In the genomic region with DNA sequence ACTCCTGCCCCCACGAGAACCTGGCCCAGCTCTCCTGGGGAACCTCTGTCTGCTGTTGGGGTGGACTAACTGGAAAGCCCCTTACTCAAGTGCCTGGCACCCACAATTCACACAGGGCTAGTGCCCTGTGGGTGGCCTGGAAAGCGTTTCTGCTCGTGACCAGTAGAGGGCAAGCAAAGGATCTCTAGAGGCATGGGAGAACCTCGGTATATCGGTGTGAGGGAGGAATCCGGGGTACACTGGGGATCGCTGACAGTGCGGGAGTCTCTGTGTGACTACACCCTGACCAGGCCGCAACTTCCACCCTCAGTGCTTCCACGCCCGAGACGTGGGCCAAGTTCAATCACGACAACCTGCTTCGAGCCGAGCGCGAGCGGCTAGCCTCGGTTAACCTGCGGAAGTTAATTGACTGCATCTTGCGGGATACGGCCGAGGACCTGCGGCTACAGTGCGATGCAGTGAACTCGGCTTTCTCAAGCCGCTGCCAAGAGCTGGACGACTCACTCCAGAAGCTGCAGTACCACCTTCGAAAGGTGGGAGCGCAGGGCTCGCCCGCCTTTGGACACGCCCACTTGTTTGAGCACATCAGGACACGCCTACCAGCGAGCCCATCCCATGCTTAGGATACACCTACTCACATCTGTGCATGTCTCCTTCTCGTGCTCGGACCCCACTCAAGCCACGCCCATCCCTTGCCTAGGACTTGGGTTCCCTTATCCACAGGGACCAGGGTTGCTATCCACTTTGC, we compare ENCODE assay signal across 7 mouse cellular contexts. TPM values are rescaled to one million over a fixed set of nuclear protein-coding genes. Genes with fewer than 3 reads are reported as not detected.
A peak's percentile ranks its signal among the peaks of the same experiment; 100 is the strongest.
DNase-seq lines count a peak whose midpoint lies in the region; ATAC-seq lines count a peak whose summit lies in the region.

No protein-coding gene starts in this region.

- intact Hi-C loops in left cerebral cortex, postnatal 36 days (cut with DNase I), result loop anchor here (5.0 kb wide), 1 partner anchor 318 kb away; a partner anchor contains a TSS

- DNase-seq in ZHBTc4 (ENCODE audit: low read depth, low spot score), result peak; percentile 97
- DNase-seq in cerebellum, adult 9-11 months, result peak; percentile 18
- peak; percentile 37 to 46 for DNase-seq in frontal cortex, postnatal 10 days (ENCODE audit: low spot score in 2 of 2)
- peak; percentile 43 to 53 for DNase-seq in left cerebral cortex, postnatal 36 days (ENCODE audit: low spot score in 2 of 2)
- peak; percentile 86 for DNase-seq in mesoderm, embryonic 11.5 days (ENCODE audit: low read depth, low spot score)
- DNase-seq in skeletal muscle tissue, adult 2 months (ENCODE audit: low read depth, low spot score), result peak; percentile 21

- ATAC-seq in inflammation-experienced regulatory T-cells, adult 6 months, result peak; percentile 84

RNA-seq across cellular contexts. Expression of a gene that starts 20.1 kb away (rescaled TPM):
- polyA plus RNA-seq in inflammation-experienced regulatory T-cells, adult 6 months (2017; shearing (Covaris generic)), result not detected
- total RNA-seq in left cerebral cortex, postnatal 36 days (2021), result 1 to 10 TPM; 1.8 to 3.5 TPM

RNA-seq across cellular contexts. Expression of a gene that starts 22.6 kb away (rescaled TPM):
- polyA plus RNA-seq in inflammation-experienced regulatory T-cells, adult 6 months (2017; shearing (Covaris generic)), result not detected
- under 1 TPM; 0.12 to 0.16 TPM for total RNA-seq in left cerebral cortex, postnatal 36 days (2021)

RNA-seq across cellular contexts. Expression of a gene that starts 40.9 kb away (rescaled TPM):
- not detected for polyA plus RNA-seq in inflammation-experienced regulatory T-cells, adult 6 months (2017; shearing (Covaris generic))
- 10 to 100 TPM; 29.7 to 53.7 TPM for total RNA-seq in left cerebral cortex, postnatal 36 days (2021)

Comparison
In these comparisons a context has a peak if more than half of its experiments do, and no peak if none do; other contexts are left out.
1. Peak in every context shown above with its lines: DNase-seq and ATAC-seq.
2. DNase-seq: peak in every context shown above with its lines; median percentile 97 in ZHBTc4; 86 in mesoderm, embryonic 11.5 days; 48 in left cerebral cortex, postnatal 36 days; 42 in frontal cortex, postnatal 10 days; 21 in skeletal muscle tissue, adult 2 months; 18 in cerebellum, adult 9-11 months.